8 mouse cellular contexts compared by ENCODE assay signal in genomic region chr19:43879401-43880212, GRCm38 (mm10).
A peak's percentile ranks its signal among the peaks of the same experiment; 100 is the strongest.
DNase-seq lines count a peak whose midpoint lies in the region; ATAC-seq and TF ChIP-seq lines count a peak whose summit lies in the region.

No protein-coding gene starts in this region.

- H3K27ac ChIP-seq in ES-Bruce4 (ENCODE audit: insufficient read depth, low read length): peak overlapping the region; percentile 64
- H3K27ac ChIP-seq in brown adipose tissue, adult 24 weeks (replicated peaks; ENCODE audit: low read depth, low read length): no peak overlapping the region
- peak overlapping the region; percentile 91 for H3K27ac ChIP-seq in forebrain, embryonic 13.5 days
- H3K27ac ChIP-seq in heart, postnatal 0 days (ENCODE audit: low read depth): peak overlapping the region; percentile 78

- no peak for TF ChIP-seq POLR2A in ES-Bruce4 (IDR thresholded peaks at IDR 0.05; ENCODE audit: insufficient read depth, low read length)
- TF ChIP-seq POLR2A in lung, adult 2 months (IDR thresholded peaks at IDR 0.05; ENCODE audit: borderline replicate concordance, extremely low read depth, low read depth, low read length): no peak

- H3K9me3 ChIP-seq in ES-Bruce4 (replicated peaks; ENCODE audit: control insufficient read depth, insufficient read depth, low read length, poor library complexity, severe bottlenecking): no peaks in the 10 kb centered on the region
- H3K9me3 ChIP-seq in forebrain, embryonic 13.5 days (replicated peaks): no peaks in the 10 kb centered on the region
- H3K9me3 ChIP-seq in heart, postnatal 0 days (replicated peaks; ENCODE audit: control insufficient read depth, low read length): no peaks in the 10 kb centered on the region

- no peaks in the 10 kb centered on the region for H3K36me3 ChIP-seq in ES-Bruce4 (ENCODE audit: control insufficient read depth, insufficient read depth, low read length, poor library complexity, severe bottlenecking)
- H3K36me3 ChIP-seq in forebrain, embryonic 13.5 days (ENCODE audit: poor library complexity, severe bottlenecking): peaks cover 3% of the 10 kb centered on the region
- H3K36me3 ChIP-seq in heart, postnatal 0 days (replicated peaks; ENCODE audit: control insufficient read depth, insufficient read depth, low read length): no peaks in the 10 kb centered on the region

- DNase-seq in heart, postnatal 0 days (ENCODE audit: low spot score): peak; percentile 74
- DNase-seq in kidney, postnatal 4 days: peak; percentile 90 to 95
- DNase-seq in lung, adult 2 months: peak; percentile 49
- DNase-seq in ovary, postnatal 10 days (ENCODE audit: low spot score): peak; percentile 77
- no peak for DNase-seq in T-cell, adult 2 months (ENCODE audit: low spot score)

- peak; percentile 68; the same call in 1 of the 2 replicates for TF ChIP-seq EP300 in ES-Bruce4 (IDR thresholded peaks at IDR 0.05; ENCODE audit: insufficient read depth, low read depth, low read length)
- TF ChIP-seq EP300 in heart, postnatal 0 days (IDR thresholded peaks at IDR 0.05; ENCODE audit: low read depth): no peak

- no peak for TF ChIP-seq CTCF in ES-Bruce4 (IDR thresholded peaks at IDR 0.05; ENCODE audit: low read depth, low read length)
- TF ChIP-seq CTCF in heart, postnatal 0 days (IDR thresholded peaks at IDR 0.05; ENCODE audit: low read depth): peak; percentile 20
- no peak for TF ChIP-seq CTCF in lung, adult 2 months (IDR thresholded peaks at IDR 0.05; ENCODE audit: insufficient read depth, low read length)

- 2% methylated on average over 41 of the region's 41 CpGs for WGBS in forebrain, embryonic 13.5 days
- 2% methylated on average over 41 of the region's 41 CpGs for WGBS in heart, postnatal 0 days
- WGBS in lung, adult 2 months: 3% methylated on average over 41 of the region's 41 CpGs

- peak overlapping the region; percentile 78 for H3K4me3 ChIP-seq in ES-Bruce4 (ENCODE audit: low read depth, low read length)
- peak overlapping the region; percentile 71 for H3K4me3 ChIP-seq in brown adipose tissue, adult 24 weeks (ENCODE audit: insufficient read depth, low read depth, low read length)
- H3K4me3 ChIP-seq in forebrain, embryonic 13.5 days: peak overlapping the region; percentile 73
- H3K4me3 ChIP-seq in heart, postnatal 0 days (ENCODE audit: low read depth, low read length): peak overlapping the region; percentile 71
- H3K4me3 ChIP-seq in lung, adult 2 months (replicated peaks; ENCODE audit: extremely low read depth, low read depth, low read length): peak overlapping the region; percentile 50

- H3K27me3 ChIP-seq in ES-Bruce4 (ENCODE audit: control insufficient read depth, insufficient read depth, low read length, poor library complexity, severe bottlenecking): no peaks in the 10 kb centered on the region
- H3K27me3 ChIP-seq in forebrain, embryonic 13.5 days: no peaks in the 10 kb centered on the region
- no peaks in the 10 kb centered on the region for H3K27me3 ChIP-seq in heart, postnatal 0 days (ENCODE audit: control insufficient read depth, insufficient read depth, low read length)

- H3K9ac ChIP-seq in ES-Bruce4 (ENCODE audit: low read depth, poor library complexity, severe bottlenecking): peak overlapping the region; percentile 86
- H3K9ac ChIP-seq in forebrain, embryonic 13.5 days: peak overlapping the region; percentile 85
- H3K9ac ChIP-seq in heart, postnatal 0 days (replicated peaks; ENCODE audit: low read depth, low read length): peak overlapping the region; percentile 61

- peaks cover 4% of the 10 kb centered on the region for H3K4me1 ChIP-seq in ES-Bruce4 (ENCODE audit: control insufficient read depth, insufficient read depth, low read length)
- H3K4me1 ChIP-seq in brown adipose tissue, adult 24 weeks (ENCODE audit: control insufficient read depth, insufficient read depth, insufficient read length, low read length): no peaks in the 10 kb centered on the region
- H3K4me1 ChIP-seq in forebrain, embryonic 13.5 days: peaks cover 57% of the 10 kb centered on the region
- H3K4me1 ChIP-seq in heart, postnatal 0 days (ENCODE audit: control insufficient read depth, insufficient read depth): peaks cover 3% of the 10 kb centered on the region; the same call in 1 of the 2 replicates
- H3K4me1 ChIP-seq in lung, adult 2 months (ENCODE audit: control insufficient read depth, insufficient read depth, low read length): peaks cover 12% of the 10 kb centered on the region

- peak overlapping the region; percentile 80 for H3K4me2 ChIP-seq in forebrain, embryonic 13.5 days
- H3K4me2 ChIP-seq in heart, postnatal 0 days (ENCODE audit: low read depth, low read length): peak overlapping the region; percentile 80

- peak; percentile 92 for ATAC-seq in forebrain, embryonic 13.5 days
- ATAC-seq in heart, postnatal 0 days (ENCODE audit: insufficient read depth, low read depth): peak; percentile 92
